Mouse (Mus musculus) adrenal gland, adult 8-10 months (tissue): ENCODE results near the gene Vmn1r204. TPM values are rescaled to one million over a fixed set of nuclear protein-coding genes. Genes with fewer than 3 reads are reported as not detected.
"Not testable (repeated sequence)": the region's sequence is repeated elsewhere in the genome, so short reads cannot be mapped to it uniquely, and the experiment has no call there.

Experiments used
- DNase-seq: peaks from one replicate; pipeline ENCODE4 v3.0.0; 2022
- total RNA-seq, 4 experiments: library from RNA; stranded (reverse); gene quantifications; 2 replicates each; pipeline ENCODE4 v1.2.4; 2022

Vmn1r204 gene
- total RNA-seq = not detected

- not testable (repeated sequence) for DNase-seq
These were observed at the start of gene Vmn1r204 for GRCm38 (mm10) chr13:22552898-22553297. Gene Vmn1r204 (plus strand): TSS chr13:22553198.

GRCm38 (mm10) chr13:22505281-22505680 is 47.7 kb upstream of the Vmn1r204 start, which contains the start of gene Vmn1r202:
Gene Vmn1r202 (minus strand): TSS chr13:22505381.
- DNase-seq = no peak

- no peak for DNase-seq
These were observed 35.2 kb upstream of the Vmn1r204 start, which contains the start of gene Vmn1r203 for GRCm38 (mm10) chr13:22517814-22518213. Gene Vmn1r203 (plus strand): TSS chr13:22518114.

GRCm38 (mm10) chr13:22574911-22575310 is 21.9 kb downstream of the Vmn1r204 start:
- DNase-seq = not testable (repeated sequence)

GRCm38 (mm10) chr13:22583336-22583735 is 30.3 kb downstream of the Vmn1r204 start:
- DNase-seq = not testable (repeated sequence)

GRCm38 (mm10) chr13:22592900-22593299 is 39.9 kb downstream of the Vmn1r204 start, which contains the start of gene Vmn1r205:
Gene Vmn1r205 (minus strand): TSS chr13:22593000.
- no peak for DNase-seq

Other genes with a start within 250 kb of the Vmn1r204 start
- gene Vmn1r197, start 228.6 kb upstream of the Vmn1r204 start, total RNA-seq = not detected
- not detected for gene Vmn1r198, start 202.8 kb upstream of the Vmn1r204 start, total RNA-seq
- gene Vmn1r199, start 173.4 kb upstream of the Vmn1r204 start, total RNA-seq = not detected
- not detected for gene Vmn1r200, start 162.8 kb upstream of the Vmn1r204 start, total RNA-seq
- not detected for gene Vmn1r201, start 81.3 kb upstream of the Vmn1r204 start, total RNA-seq
- under 1 TPM in 1 of 4 experiments, not detected in 3; 0.06 TPM for gene Vmn1r202, start 47.8 kb upstream of the Vmn1r204 start, total RNA-seq
- gene Vmn1r203, start 35.1 kb upstream of the Vmn1r204 start, total RNA-seq = not detected
- gene Vmn1r205, start 39.8 kb downstream of the Vmn1r204 start, total RNA-seq = not detected
- gene Vmn1r206, start 71.1 kb downstream of the Vmn1r204 start, total RNA-seq = not detected
- not detected for gene Vmn1r207-ps, start 176.4 kb downstream of the Vmn1r204 start, total RNA-seq
- gene Vmn1r208, start 224.2 kb downstream of the Vmn1r204 start, total RNA-seq = not detected